Mouse (Mus musculus) spleen, adult 2 months (tissue): ENCODE results near the gene Spata31d1a.

Experiments used
- CTCF ChIP-seq: fragments of 200-500 bp; IDR thresholded peaks from 2 replicates; pipeline ENCODE4 v1.5.1; 2011; ENCODE audit warnings: mild to moderate bottlenecking, inconsistent platforms; ENCODE audit not compliant: insufficient read depth, insufficient read length, insufficient replicate concordance; ENCODE audit errors: extremely low read depth
- POLR2A ChIP-seq: fragments of 200-500 bp; IDR thresholded peaks from 2 replicates; pipeline ENCODE4 v1.6.1; 2011; ENCODE audit warnings: low read depth, low read length, inconsistent platforms

DNA sequence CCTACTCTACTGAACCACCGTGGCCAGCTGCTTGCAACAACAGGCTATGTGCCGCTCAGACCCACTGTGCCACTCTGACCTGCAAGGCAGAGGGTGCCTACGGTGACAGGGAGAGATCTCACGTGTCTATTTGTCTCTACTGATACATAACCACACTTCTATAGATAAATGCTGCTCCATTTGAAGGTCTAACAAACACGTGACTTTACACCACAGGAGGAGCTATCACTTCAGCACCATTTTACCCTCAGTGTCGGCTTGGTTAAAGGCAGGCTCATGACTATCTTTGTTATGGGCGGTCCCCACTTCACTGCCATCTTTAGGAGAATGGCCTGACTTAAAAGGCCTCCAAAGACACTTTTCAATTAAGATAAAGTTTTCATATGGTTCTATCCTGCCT is 27.5 kb downstream of the Spata31d1a start:
- TF ChIP-seq CTCF (no peak), POLR2A (no peak)
